Mouse (Mus musculus) NIH3T3 (cell line): ENCODE results near the gene Ibtk.
"Not testable (repeated sequence)": the region's sequence is repeated elsewhere in the genome, so short reads cannot be mapped to it uniquely, and the experiment has no call there.

ENCODE experiments used
- DNase-seq: peaks from one replicate; pipeline ENCODE4 v3.0.0-alpha.2; 2012; ENCODE audit warnings: low read depth

Ibtk gene

GRCm38 (mm10) chr9:85749142-85749921 is at the start of gene Ibtk:
Gene Ibtk (minus strand): TSS chr9:85749334.
- peak; percentile 94 for DNase-seq

DNA sequence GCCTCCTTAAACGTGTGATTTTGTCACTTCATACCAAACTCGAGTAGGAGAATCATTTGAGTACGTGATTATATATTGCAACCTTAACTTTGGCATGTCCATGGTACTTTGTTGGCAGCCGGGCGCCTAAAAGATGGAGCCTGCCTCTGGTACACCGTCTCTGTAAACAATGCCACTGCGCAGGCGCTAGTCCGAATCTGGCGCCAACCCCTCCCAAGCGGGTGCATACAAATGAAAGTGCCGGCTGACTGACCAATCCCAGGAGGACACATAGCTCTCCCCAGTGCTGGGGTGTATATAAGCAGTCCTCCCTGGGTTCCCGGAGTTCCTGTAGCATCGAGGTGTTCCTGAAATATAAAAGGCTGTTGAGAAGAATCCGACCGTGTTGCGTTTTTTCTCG is 42.4 kb upstream of the Ibtk start:
- not testable (repeated sequence) for DNase-seq

DNA sequence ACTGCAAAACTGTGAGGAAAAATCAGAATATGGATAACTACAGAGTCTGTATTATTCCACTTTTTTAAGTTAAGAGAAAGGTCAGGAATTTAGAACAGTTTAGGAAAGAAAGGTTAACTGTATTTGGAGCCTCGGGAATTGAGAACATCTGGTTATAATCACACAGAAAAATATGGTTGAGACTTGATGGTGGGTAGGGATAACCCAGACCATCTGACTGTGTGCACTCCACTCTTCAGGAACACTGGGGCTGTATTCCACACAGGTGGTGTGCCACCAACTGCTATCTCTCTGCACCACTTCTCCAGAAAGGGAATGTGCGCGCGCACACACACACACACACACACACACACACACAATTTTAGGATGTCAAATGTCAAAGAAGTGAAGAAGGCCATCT is 31.1 kb upstream of the Ibtk start:
- DNase-seq: peak; percentile 18

GRCm38 (mm10) chr9:85779458-85779857 is 30.3 kb upstream of the Ibtk start:
- DNase-seq: peak; percentile 71

GRCm38 (mm10) chr9:85777544-85777943 is 28.4 kb upstream of the Ibtk start:
- DNase-seq: no peak

- no peak for DNase-seq
These were observed 23.1 kb upstream of the Ibtk start for GRCm38 (mm10) chr9:85772280-85772679.

GRCm38 (mm10) chr9:85771454-85771853 is 22.3 kb upstream of the Ibtk start:
- peak; percentile 25 for DNase-seq

DNA sequence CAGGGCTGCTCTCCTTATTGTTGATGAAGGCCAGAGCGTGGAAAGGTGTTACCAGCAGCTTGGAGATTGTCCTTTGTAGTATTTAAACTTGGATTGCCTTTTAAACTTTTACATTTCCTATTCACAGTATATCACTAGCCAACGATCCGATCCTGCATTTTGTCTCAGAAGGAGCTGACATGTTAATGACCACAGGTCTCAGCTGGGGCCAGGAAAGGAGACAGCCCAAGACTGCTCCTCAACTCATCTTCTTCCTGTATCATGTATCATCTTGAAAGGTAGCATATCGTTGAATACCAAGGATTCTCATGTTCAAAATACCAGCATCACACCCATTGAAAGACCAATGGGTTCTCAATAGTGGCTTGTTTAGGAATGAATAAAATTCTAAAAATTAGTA is 21.2 kb upstream of the Ibtk start:
- DNase-seq: no peak

- peak; percentile 6 for DNase-seq
These were observed 20.1 kb upstream of the Ibtk start for GRCm38 (mm10) chr9:85769057-85769789.

- DNase-seq: no peak
These were observed 18.1 kb upstream of the Ibtk start for GRCm38 (mm10) chr9:85767255-85767654.

GRCm38 (mm10) chr9:85762476-85762875 is 13.3 kb upstream of the Ibtk start:
- no peak for DNase-seq

DNA sequence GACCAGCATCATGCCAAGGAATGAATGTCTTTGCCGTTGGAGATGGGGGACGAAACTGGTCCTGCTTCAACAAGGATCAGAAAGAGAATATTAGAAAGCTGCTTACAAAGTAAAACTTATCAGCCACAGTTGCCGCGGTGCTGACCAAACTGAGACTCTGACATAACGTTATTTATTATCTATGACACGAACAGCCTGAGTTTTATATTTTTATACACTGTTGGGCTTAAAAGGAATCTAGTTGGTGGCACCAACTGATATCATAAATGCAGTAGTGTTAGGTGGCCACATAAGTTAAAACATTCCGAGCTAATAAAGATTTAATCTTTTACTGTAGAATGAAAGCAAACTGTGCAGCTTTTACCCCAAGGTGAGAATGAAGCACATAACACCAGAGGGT is 1.7 kb upstream of the Ibtk start:
- DNase-seq: no peak

DNA sequence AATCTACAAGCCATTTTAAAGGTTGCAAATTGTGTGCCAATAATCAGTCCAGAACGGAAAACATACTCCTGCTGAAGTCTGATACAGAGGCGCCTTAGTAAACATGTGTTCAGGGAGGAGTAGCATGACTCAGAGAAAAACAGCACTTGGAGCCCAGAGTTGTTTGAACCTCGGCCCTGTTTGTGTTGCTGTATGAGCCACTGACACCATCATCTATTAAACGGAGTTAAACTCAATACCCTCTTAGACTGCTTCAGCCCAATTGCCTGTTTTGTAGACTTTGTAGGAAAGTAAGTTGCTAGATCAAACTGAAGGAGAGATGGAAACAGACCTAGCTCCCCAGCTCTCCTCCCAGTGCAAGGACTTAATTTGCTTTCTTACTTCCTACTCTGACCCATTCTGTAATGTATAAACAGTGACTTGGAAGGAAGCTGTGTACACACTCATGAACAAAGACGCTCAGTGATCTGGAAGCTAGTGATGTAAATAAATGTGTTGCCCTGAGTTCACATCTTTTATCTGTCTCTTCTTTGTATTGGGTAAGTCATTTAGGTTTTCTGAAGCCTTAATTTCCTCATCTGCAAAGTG is 882 bp upstream of the Ibtk start:
- peak; percentile 72 for DNase-seq

- peak; percentile 67 for DNase-seq
These were observed 661 bp downstream of the Ibtk start for GRCm38 (mm10) chr9:85748204-85749141.

- no peak for DNase-seq
These were observed 3.6 kb downstream of the Ibtk start for GRCm38 (mm10) chr9:85745566-85745965.

DNA sequence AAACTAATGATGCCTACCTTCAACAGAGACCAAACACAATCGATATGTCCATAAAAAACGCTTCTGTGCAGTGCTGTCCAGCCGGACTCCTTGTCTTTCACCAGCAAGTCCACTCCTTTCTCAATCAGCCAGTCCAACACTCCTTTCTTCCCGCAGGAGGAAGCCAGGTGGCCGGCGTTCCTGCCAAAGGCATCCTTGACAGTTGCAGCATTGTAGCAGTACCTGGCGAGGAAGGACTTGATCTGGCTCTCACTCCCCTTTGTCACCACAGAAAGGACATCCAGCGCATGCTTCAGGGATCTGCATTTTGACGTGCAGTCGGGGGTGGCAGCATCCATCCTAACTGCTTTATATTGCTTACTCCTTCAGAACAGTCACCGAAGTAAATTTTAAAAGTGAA is 5.8 kb downstream of the Ibtk start:
- DNase-seq: no peak

DNA sequence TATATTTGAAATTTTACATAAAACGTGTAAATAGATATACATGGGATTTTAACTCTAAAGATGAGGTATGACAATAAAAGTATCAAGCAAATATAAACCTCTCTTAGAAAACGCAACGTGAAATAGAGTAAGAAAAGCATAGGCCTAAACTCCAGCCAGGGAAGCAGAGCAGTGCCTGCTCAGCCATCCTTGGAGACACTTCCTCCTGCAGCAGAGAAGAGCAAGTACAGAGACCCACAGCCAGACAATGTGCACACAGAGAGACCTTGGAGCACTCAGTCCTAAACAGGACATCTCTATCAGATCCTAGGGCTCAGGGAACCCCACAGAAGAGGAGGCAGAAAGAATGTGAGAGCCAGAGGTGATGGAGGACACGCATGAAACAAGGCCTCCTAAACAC is 7.0 kb downstream of the Ibtk start:
- no peak for DNase-seq

GRCm38 (mm10) chr9:85739279-85739678 is 9.9 kb downstream of the Ibtk start:
- DNase-seq: no peak

DNA sequence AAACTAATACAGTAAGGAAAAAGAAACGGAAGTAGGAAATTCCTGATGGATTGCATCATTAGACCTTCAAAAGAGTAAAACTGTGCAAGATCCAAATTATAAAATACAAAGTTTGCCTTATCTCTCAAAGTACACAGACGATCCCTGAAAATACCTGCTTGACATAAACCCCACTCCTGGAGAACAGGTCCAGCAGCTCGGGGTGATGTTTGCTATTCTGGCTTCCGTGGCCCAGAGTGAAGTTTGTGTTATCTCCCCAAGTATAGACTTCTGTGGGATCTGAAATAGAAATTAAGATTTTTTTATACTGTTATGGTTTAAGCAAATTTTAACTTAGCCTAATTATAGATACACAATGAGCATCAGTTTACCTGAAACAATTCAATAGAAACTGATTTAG is 14.3 kb downstream of the Ibtk start:
- DNase-seq: no peak

DNA sequence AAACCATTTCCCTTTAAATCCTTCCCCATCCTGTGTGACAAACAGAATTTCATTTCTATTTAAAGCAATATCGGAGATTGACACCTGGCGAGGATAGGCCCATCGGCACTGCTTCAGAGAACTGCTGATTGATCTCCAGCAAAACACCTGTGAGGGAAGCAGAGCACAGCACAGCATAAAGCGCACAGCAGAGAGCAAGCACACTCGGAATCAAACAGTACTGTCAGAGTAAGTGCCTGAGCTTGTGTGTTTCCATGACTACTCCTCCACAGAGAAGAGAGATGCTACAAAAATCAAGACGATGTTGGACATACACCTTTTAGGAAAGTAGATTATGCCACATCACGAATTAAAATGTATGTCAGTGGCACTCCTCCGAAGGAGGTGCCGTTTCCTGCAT is 25.1 kb downstream of the Ibtk start:
- DNase-seq: no peak

- no peak for DNase-seq
These were observed 31.8 kb downstream of the Ibtk start for GRCm38 (mm10) chr9:85717336-85717735.

GRCm38 (mm10) chr9:85707302-85707701 is 41.8 kb downstream of the Ibtk start:
- no peak for DNase-seq
